Mouse (Mus musculus) liver, postnatal 0 days (tissue): ENCODE measurements around the gene Kcnk7.

ENCODE experiments used
- CTCF ChIP-seq: sonication (generic); IDR thresholded peaks from 2 replicates; pipeline ENCODE4 v1.5.1; 2016; ENCODE audit warnings: antibody characterized with exemption, low read depth
- EP300 ChIP-seq: IDR thresholded peaks from 2 replicates; pipeline ENCODE4 v1.6.1; 2016; ENCODE audit warnings: antibody characterized with exemption, low read depth, mild to moderate bottlenecking

GRCm38 (mm10) chr19:5692086-5692912, 11.9 kb upstream of the Kcnk7 start:
- TF ChIP-seq CTCF (no peak), EP300 (no peak)
